10 mouse cellular contexts compared by ENCODE assay signal in genomic region chr11:108927093-108927444, GRCm38 (mm10). TPM values are rescaled to one million over a fixed set of nuclear protein-coding genes. Genes with fewer than 3 reads are reported as not detected.
DNase-seq lines count a peak whose midpoint lies in the region; ATAC-seq and TF ChIP-seq lines count a peak whose summit lies in the region.
"Had no signal": no experiment of that assay in that cellular context is flagged by ENCODE, and none has a peak within 500 bp of the region (broad histone marks: within the 10 kb centered on the region; RNA-seq: fewer than 3 reads in every experiment).

No protein-coding gene starts in this region.

- peak overlapping the region; percentile 47 for H3K9ac ChIP-seq in forebrain, embryonic 11.5 days (ENCODE audit: low read length)
- peak overlapping the region; percentile 24 for H3K9ac ChIP-seq in hindbrain, embryonic 16.5 days (ENCODE audit: low read depth, low read length)
- no peak overlapping the region for H3K9ac ChIP-seq in neural tube, embryonic 14.5 days (replicated peaks; ENCODE audit: low read depth, low read length)
- H3K9ac ChIP-seq: intestine, embryonic 15.5 days had no signal

- DNase-seq in layer of hippocampus, adult 2 months (ENCODE audit: low spot score in 2 of 2): no peak
- no peak for DNase-seq in layer of hippocampus, adult 18-20 months (ENCODE audit: low spot score in 2 of 2)
- peak; percentile 56 for DNase-seq in forebrain, embryonic 11.5 days (ENCODE audit: low spot score)
- no peak for DNase-seq in ovary, postnatal 14 days (ENCODE audit: low spot score)
- no peak for DNase-seq in embryo, embryonic 9.5 days (ENCODE audit: extremely low spot score)
- DNase-seq: thymus, postnatal 25 days had no signal

- WGBS in forebrain, embryonic 11.5 days: 30% methylated on average over 13 of the region's 13 CpGs
- WGBS in hindbrain, embryonic 16.5 days: 19% methylated on average over 13 of the region's 13 CpGs
- 22% methylated on average over 13 of the region's 13 CpGs for WGBS in neural tube, embryonic 14.5 days

- H3K36me3 ChIP-seq in forebrain, embryonic 11.5 days (ENCODE audit: control insufficient read depth, insufficient read depth, low read length): peaks cover 4% of the 10 kb centered on the region
- H3K36me3 ChIP-seq in hindbrain, embryonic 16.5 days (ENCODE audit: control insufficient read depth, insufficient read depth, low read length): no peaks in the 10 kb centered on the region
- H3K36me3 ChIP-seq in neural tube, embryonic 14.5 days (ENCODE audit: control insufficient read depth, insufficient read depth, low read length): peaks cover 4% of the 10 kb centered on the region; the same call in 1 of the 2 replicates

- no peak for ATAC-seq in forebrain, embryonic 11.5 days (replicated peaks; ENCODE audit: low FRiP score)
- ATAC-seq in hindbrain, embryonic 16.5 days: no peak
- ATAC-seq in neural tube, embryonic 14.5 days (ENCODE audit: low read depth): no peak
- ATAC-seq: intestine, embryonic 15.5 days had no signal

- TF ChIP-seq CTCF in layer of hippocampus, adult 2 months (conservative IDR thresholded peaks at IDR 0.05): no peak

- no peaks in the 10 kb centered on the region for H3K27me3 ChIP-seq in forebrain, embryonic 11.5 days (ENCODE audit: control insufficient read depth, insufficient read depth, low read length)
- no peaks in the 10 kb centered on the region for H3K27me3 ChIP-seq in hindbrain, embryonic 16.5 days (replicated peaks; ENCODE audit: control insufficient read depth, insufficient read depth, low read length)
- H3K27me3 ChIP-seq in neural tube, embryonic 14.5 days (ENCODE audit: control insufficient read depth, insufficient read depth, low read length): no peaks in the 10 kb centered on the region
- H3K27me3 ChIP-seq: intestine, embryonic 15.5 days had no signal

- H3K4me1 ChIP-seq in forebrain, embryonic 11.5 days (replicated peaks; ENCODE audit: control insufficient read depth, insufficient read depth, low read length): peaks cover 62% of the 10 kb centered on the region
- H3K4me1 ChIP-seq in hindbrain, embryonic 16.5 days (ENCODE audit: control insufficient read depth, insufficient read depth, low read depth, low read length): peaks cover 80% of the 10 kb centered on the region
- H3K4me1 ChIP-seq in neural tube, embryonic 14.5 days (ENCODE audit: control insufficient read depth, insufficient read depth, low read length): peaks cover 85% of the 10 kb centered on the region

- H3K9me3 ChIP-seq in forebrain, embryonic 11.5 days (ENCODE audit: control insufficient read depth, low read length): no peaks in the 10 kb centered on the region
- H3K9me3 ChIP-seq in hindbrain, embryonic 16.5 days (ENCODE audit: control insufficient read depth, low read length): no peaks in the 10 kb centered on the region
- no peaks in the 10 kb centered on the region for H3K9me3 ChIP-seq in neural tube, embryonic 14.5 days (ENCODE audit: control insufficient read depth, low read length)
- H3K9me3 ChIP-seq: intestine, embryonic 15.5 days had no signal

- H3K27ac ChIP-seq in layer of hippocampus, adult 2 months: peak overlapping the region; percentile 39; the same call in 1 of the 2 replicates
- H3K27ac ChIP-seq in forebrain, embryonic 11.5 days (ENCODE audit: low read depth, low read length): 0 out of 2 replicates have a peak overlapping the region, but pooled peaks have one; percentile 25
- peak overlapping the region; percentile 55 for H3K27ac ChIP-seq in hindbrain, embryonic 16.5 days (ENCODE audit: low read depth, low read length)
- H3K27ac ChIP-seq in neural tube, embryonic 14.5 days (ENCODE audit: low read depth, low read length): 0 out of 2 replicates have a peak overlapping the region, but pooled peaks have one; percentile 5
- H3K27ac ChIP-seq: intestine, embryonic 15.5 days had no signal

- H3K4me3 ChIP-seq in layer of hippocampus, adult 2 months: no peak overlapping the region
- H3K4me3 ChIP-seq in forebrain, embryonic 11.5 days (ENCODE audit: low read depth, low read length): peak overlapping the region; percentile 93
- peak overlapping the region; percentile 22 for H3K4me3 ChIP-seq in hindbrain, embryonic 16.5 days (ENCODE audit: low read length)
- peak overlapping the region; percentile 13; the same call in 1 of the 2 replicates for H3K4me3 ChIP-seq in neural tube, embryonic 14.5 days (ENCODE audit: low read depth, low read length)
- H3K4me3 ChIP-seq: intestine, embryonic 15.5 days had no signal

- H3K4me2 ChIP-seq in forebrain, embryonic 11.5 days (ENCODE audit: low read depth, low read length, severe bottlenecking): peak overlapping the region; percentile 80
- peak overlapping the region; percentile 93 for H3K4me2 ChIP-seq in hindbrain, embryonic 16.5 days (ENCODE audit: low read length)
- H3K4me2 ChIP-seq in neural tube, embryonic 14.5 days (ENCODE audit: low read depth, low read length): peak overlapping the region; percentile 44
- H3K4me2 ChIP-seq: intestine, embryonic 15.5 days had no signal

RNA-seq across cellular contexts. Expression of gene Axin2, which starts 6.9 kb away (rescaled TPM):
- 10 to 100 TPM; 31.1 to 32.7 TPM for total RNA-seq in layer of hippocampus, adult 2 months (2021)
- 10 to 100 TPM; 30.6 to 33.8 TPM for total RNA-seq in layer of hippocampus, adult 18-20 months (2021)
- 20.9 and 23.9 TPM in 2 replicates for polyA plus RNA-seq in forebrain, embryonic 11.5 days (2014; fragmentation: Nextera tagmentation; extraction: Ambion mirVana)
- polyA plus RNA-seq in hindbrain, embryonic 16.5 days (2015; fragmentation: Nextera tagmentation; extraction: Ambion mirVana): 7.2 and 7.7 TPM in 2 replicates
- 6.6 and 9.1 TPM in 2 replicates for polyA plus RNA-seq in neural tube, embryonic 14.5 days (2014; fragmentation: Nextera tagmentation; extraction: Ambion mirVana)
- total RNA-seq: MEL had no signal

Comparison
In these comparisons a context has a peak if more than half of its experiments do, and no peak if none do; other contexts are left out.
1. H3K27ac ChIP-seq: peak in every context shown above with its lines; median percentile 55 in hindbrain, embryonic 16.5 days; 39 in layer of hippocampus, adult 2 months; 25 in forebrain, embryonic 11.5 days; 5 in neural tube, embryonic 14.5 days.